Mouse (Mus musculus) ZHBTc4 (cell line): ENCODE measurements at regions not wholly inside any gene's neighbourhood (a gene's known extent, or its start where the extent isn't known, plus 50 kb on each side); places are given as distances from the start of the nearest gene placed in this dataset.

Source experiments
- DNase-seq: peaks from one replicate; pipeline ENCODE4 v3.0.0-alpha.2; 2011; ENCODE audit warnings: low read depth, low spot score

- peak; percentile 70 for DNase-seq
These were observed 74.2 kb upstream of the Dhx40 start for GRCm38 (mm10) chr11:86881710-86882109.

GRCm38 (mm10) chr11:86879356-86879905, 71.9 kb upstream of the Dhx40 start:
- peak; percentile 75 for DNase-seq

- peak; percentile 87 for DNase-seq
These were observed 71.0 kb upstream of the Dhx40 start for GRCm38 (mm10) chr11:86878327-86879065.

- no peak for DNase-seq
These were observed 69.0 kb upstream of the Dhx40 start for GRCm38 (mm10) chr11:86876509-86876908.

GRCm38 (mm10) chr11:86875738-86876137, 68.2 kb upstream of the Dhx40 start:
- DNase-seq, result peak; percentile 66

- peak; percentile 78 for DNase-seq
These were observed 67.2 kb upstream of the Dhx40 start for GRCm38 (mm10) chr11:86874666-86875295.

GRCm38 (mm10) chr11:86873406-86873700, 65.8 kb upstream of the Dhx40 start:
- DNase-seq, result no peak

GRCm38 (mm10) chr11:86872537-86873405, 65.2 kb upstream of the Dhx40 start:
- DNase-seq, result peak; percentile 76

GRCm38 (mm10) chr11:86871782-86872181, 64.2 kb upstream of the Dhx40 start:
- no peak for DNase-seq

- no peak for DNase-seq
These were observed 63.1 kb upstream of the Dhx40 start for GRCm38 (mm10) chr11:86870486-86871165.

GRCm38 (mm10) chr11:86866931-86867330, 59.4 kb upstream of the Dhx40 start:
- DNase-seq, result no peak

- no peak for DNase-seq
These were observed 52.5 kb upstream of the Dhx40 start for GRCm38 (mm10) chr11:86859864-86860528.

- no peak for DNase-seq
These were observed 51.8 kb upstream of the Dhx40 start for GRCm38 (mm10) chr11:86859236-86859817.

GRCm38 (mm10) chr11:86858211-86858610, 50.7 kb upstream of the Dhx40 start:
- DNase-seq, result no peak
